Mouse (Mus musculus) mouse embryonic stem cell (cell line): ENCODE results near the gene Olfr826.
"Not testable (repeated sequence)": the region's sequence is repeated elsewhere in the genome, so short reads cannot be mapped to it uniquely, and the experiment has no call there.

ENCODE experiments used
- in situ Hi-C, 2 experiments: fragments of 300-500 bp; cut with MboI; formaldehyde crosslinking; loops; 1 replicate in 1 of 2; 3 replicates in 1 of 2; pipeline ENCODE4 v1.14.3; 2019 to 2020; ENCODE audit warnings: low sequenced_read_pairs in 2 of 2, low pct_unique_long_range_greater_than_20kb in 1 of 2, mixed read lengths in 1 of 2; ENCODE audit not compliant: unreplicated experiment in 1 of 2

The Olfr826 gene

DNA sequence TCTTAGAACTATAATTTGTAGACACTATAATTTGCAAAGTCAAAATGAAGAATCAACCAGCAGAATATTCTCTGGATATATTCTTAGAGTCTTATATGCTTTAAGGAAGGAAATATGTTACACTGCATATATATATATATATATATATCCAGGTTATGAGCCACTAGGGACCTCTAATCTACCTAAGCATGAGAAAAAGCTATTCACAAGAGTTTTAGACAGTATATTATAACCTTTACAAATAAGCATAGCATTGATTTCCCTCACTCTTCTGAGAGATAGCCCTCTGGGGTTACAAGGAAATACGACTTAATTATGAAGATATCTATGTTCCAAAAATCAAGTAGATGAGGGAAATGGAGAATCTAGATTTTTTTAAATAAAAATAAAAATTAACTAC, at the start of gene Olfr826:
Gene Olfr826, minus strand, starts transcription at position 101 of the 400 bp plus-strand sequence.
- in situ Hi-C loops = no loop called here

GRCm38 (mm10) chr10:130232117-130232516, 48.1 kb upstream of the Olfr826 start:
- in situ Hi-C loops = no loop called here

DNA sequence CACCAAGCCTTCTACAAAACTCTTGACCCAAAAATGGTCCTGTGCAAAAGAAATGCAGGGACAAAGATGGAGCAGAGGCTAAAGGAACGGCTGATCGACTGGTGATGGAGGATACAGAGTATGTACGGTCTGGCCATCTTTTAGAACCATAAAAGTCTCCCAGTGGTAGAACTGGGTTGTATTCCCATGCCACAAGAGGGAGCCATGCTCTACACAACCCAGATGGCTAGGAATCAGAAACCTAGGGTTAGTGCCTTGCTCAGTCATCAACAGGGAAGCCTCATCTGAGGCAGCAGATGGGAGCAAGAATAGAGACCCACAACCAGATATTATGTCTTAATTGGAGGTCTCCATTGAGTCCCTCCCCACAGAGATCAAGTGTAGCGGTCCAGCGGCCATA, 45.6 kb upstream of the Olfr826 start:
- in situ Hi-C loops = loop anchor here (5.0 kb wide), 1 partner anchor 68 kb away; no protein-coding TSS in a partner anchor

DNA sequence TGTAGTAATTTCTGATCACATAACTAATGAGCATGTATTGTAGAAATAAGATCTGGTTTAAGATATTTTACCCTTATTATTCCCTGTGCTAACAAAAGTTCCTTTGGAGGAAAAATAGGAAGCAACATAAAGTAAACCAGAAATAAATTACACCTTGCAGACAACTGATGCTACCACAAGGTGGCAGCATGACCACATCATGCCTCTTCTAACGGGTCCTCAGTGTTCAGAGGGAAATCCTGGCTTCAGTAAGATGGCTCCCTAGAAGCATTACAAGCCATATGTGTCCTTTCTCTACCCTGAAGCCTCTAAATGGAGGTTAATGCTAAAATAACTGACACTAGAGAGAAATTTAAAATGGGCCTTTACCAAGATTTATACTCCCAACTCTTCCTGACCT, 44.3 kb upstream of the Olfr826 start:
- in situ Hi-C loops = loop anchor here (5.0 kb wide), 1 partner anchor 69 kb away; no protein-coding TSS in a partner anchor

- in situ Hi-C loops = loop anchor here (5.0 kb wide), 1 partner anchor 72 kb away; no protein-coding TSS in a partner anchor
Measured at GRCm38 (mm10) chr10:130225034-130225433, 41.0 kb upstream of the Olfr826 start.

- in situ Hi-C loops = no loop called here
Measured at GRCm38 (mm10) chr10:130214303-130214702, 30.3 kb upstream of the Olfr826 start, which contains the start of gene Olfr827. Gene Olfr827 (minus strand): TSS chr10:130214403.

- in situ Hi-C loops = no loop called here
Measured at GRCm38 (mm10) chr10:130166666-130167065, 17.3 kb downstream of the Olfr826 start, which contains the start of gene Olfr825. Gene Olfr825 (minus strand): TSS chr10:130166766.

DNA sequence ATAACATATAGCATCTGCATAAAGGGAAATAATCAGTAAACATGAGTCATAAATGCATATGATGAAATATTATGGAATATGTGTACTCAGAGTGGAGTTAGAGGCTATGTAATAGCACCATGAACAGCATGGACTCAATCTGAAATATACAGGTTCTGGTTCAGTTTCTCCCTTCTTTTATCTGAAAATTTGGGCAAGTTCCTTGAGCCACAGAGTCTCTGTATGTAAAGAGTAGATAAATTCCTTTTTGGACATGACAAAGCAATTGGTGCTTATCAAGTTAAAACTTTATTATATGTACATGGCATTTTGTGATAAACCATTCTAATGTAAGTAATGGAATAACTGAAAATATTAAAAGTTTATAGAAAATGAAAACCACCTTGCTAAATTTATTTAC, 18.8 kb downstream of the Olfr826 start:
- in situ Hi-C loops = no loop called here

GRCm38 (mm10) chr10:130144121-130144520, 39.9 kb downstream of the Olfr826 start:
- in situ Hi-C loops = no loop called here

DNA sequence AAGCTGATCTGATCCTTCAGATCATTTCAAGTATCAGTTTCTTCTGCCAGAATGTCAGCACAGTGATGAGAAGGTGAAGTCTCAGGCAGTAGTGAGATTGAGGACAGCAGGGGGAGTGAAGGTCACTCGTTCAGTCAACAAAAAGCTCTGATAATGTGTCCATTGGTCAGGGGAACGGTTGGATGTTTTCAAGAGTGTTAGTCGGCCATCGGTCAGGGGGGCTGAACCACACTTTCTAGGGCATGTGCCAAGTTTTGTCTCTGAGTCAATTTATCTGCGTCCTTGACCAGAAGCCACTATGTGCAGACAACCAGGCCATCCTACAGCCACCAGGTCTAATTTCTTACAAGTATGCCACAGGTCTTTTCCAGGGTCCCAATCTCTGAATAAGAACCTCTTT, 41.5 kb downstream of the Olfr826 start:
- in situ Hi-C loops = not testable (repeated sequence)

- in situ Hi-C loops = no loop called here
Measured at GRCm38 (mm10) chr10:130134811-130135210, 49.2 kb downstream of the Olfr826 start.

DNA sequence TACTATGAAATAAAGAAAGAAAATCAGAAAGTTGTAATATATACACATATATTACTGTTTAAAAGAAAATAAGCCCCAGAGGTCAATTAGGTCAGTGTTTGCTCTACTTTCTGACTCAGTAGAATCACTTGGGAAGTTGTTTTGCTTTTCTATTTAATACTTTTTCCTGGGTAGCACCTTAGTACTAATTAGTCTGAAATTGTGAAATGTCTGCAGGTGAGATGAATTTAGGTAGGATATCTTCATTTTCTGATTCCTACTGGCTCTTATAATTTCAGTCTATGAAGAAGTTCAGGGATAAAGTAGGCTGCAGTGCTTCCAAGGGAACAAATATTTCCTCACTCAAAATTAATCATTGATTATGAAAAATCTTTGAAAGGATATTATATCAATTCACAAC, 54.1 kb downstream of the Olfr826 start, which contains the start of gene Olfr824:
Gene Olfr824, minus strand, starts transcription at position 101 of the 400 bp plus-strand sequence.
- in situ Hi-C loops = not testable (repeated sequence)
